Mouse (Mus musculus): ENCODE results near the gene Tsen34. TPM values are rescaled to one million over a fixed set of nuclear protein-coding genes. Genes with fewer than 3 reads are reported as not detected.
"Not testable (repeated sequence)": the region's sequence is repeated elsewhere in the genome, so short reads cannot be mapped to it uniquely, and the experiment has no call there.

Tsen34 gene
- polyA plus RNA-seq, 1 experiment from 2014 or later, result 173 TPM

DNA sequence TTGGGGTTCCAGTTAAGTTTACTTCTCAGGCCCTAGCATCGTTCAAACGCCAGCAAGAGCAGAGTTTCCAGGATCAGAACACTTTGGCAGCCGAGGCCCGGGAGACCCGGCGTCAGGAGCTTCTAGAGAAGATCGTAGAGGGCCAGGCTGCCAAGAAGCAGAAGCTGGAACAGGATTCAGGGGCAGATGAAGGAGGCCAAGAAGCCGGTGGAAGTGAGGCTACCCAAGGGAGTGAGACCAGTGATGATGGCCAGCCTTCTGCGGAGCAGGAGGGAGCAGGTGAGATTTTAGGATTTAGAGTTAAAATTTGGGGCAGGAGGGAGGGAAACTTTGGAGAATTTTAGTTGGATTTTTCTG lies 2.3 kb downstream of the Tsen34 start:
- H3K36me3 ChIP-seq (ENCODE audit: control insufficient read depth, insufficient read depth, low read length), result peaks cover 15% of the 10 kb centered on the region
- ATAC-seq (replicated peaks; ENCODE audit: insufficient number of reproducible peaks, low FRiP score, low TSS enrichment), result not testable (repeated sequence)
- WGBS (ENCODE audit: insufficient replicate concordance), result 4% methylated on average over 9 of the region's 9 CpGs

GRCm38 (mm10) chr7:3698471-3698870 lies 5.8 kb downstream of the Tsen34 start:
- no peaks in the 10 kb centered on the region for H3K9me3 ChIP-seq (replicated peaks; ENCODE audit: control insufficient read depth, low read length)
- H3K4me2 ChIP-seq, result no peak overlapping the region

More for the DNA sequence above, 2.3 kb downstream of the Tsen34 start:
- Histone ChIP-seq H3K4me1 (ENCODE audit: control insufficient read depth, insufficient read depth, low read length) (peaks cover 12% of the 10 kb centered on the region), H3K9ac (ENCODE audit: low read depth, low read length) (peak overlapping the region; percentile 85), H3K4me3 (ENCODE audit: low read depth, low read length) (peak overlapping the region; percentile 78), H3K4me2 (peak overlapping the region; percentile 96), H3K27ac (ENCODE audit: low read depth, low read length) (peak overlapping the region; percentile 97)
- H3K27me3 ChIP-seq (ENCODE audit: control insufficient read depth, insufficient read depth, low read length); H3K9me3 ChIP-seq (replicated peaks; ENCODE audit: control insufficient read depth, low read length): not testable (repeated sequence)

GRCm38 (mm10) chr7:3703148-3703878 lies 10.7 kb downstream of the Tsen34 start:
- Histone ChIP-seq H3K27me3 (ENCODE audit: control insufficient read depth, insufficient read depth, low read length) (no peaks in the 10 kb centered on the region), H3K36me3 (ENCODE audit: control insufficient read depth, insufficient read depth, low read length) (peaks cover 18% of the 10 kb centered on the region), H3K9ac (ENCODE audit: low read depth, low read length) (peak overlapping the region; percentile 87), H3K9me3 (replicated peaks; ENCODE audit: control insufficient read depth, low read length) (no peaks in the 10 kb centered on the region), H3K4me1 (ENCODE audit: control insufficient read depth, insufficient read depth, low read length) (peaks cover 8% of the 10 kb centered on the region), H3K4me2 (peak overlapping the region; percentile 92), H3K4me3 (ENCODE audit: low read depth, low read length) (peak overlapping the region; percentile 78), H3K27ac (ENCODE audit: low read depth, low read length) (peak overlapping the region; percentile 88; the same call in 1 of the 2 replicates)
- peak; percentile 11; the same call in 1 of the 2 replicates for ATAC-seq (replicated peaks; ENCODE audit: insufficient number of reproducible peaks, low FRiP score, low TSS enrichment)
- WGBS (ENCODE audit: insufficient replicate concordance), result 20% methylated on average over 6 of the region's 6 CpGs

More at GRCm38 (mm10) chr7:3698471-3698870, 5.8 kb downstream of the Tsen34 start:
- ATAC-seq (replicated peaks; ENCODE audit: insufficient number of reproducible peaks, low FRiP score, low TSS enrichment), result no peak
- WGBS (ENCODE audit: insufficient replicate concordance), result 88% methylated on average over 6 of the region's 6 CpGs
- Histone ChIP-seq H3K27me3 (ENCODE audit: control insufficient read depth, insufficient read depth, low read length) (no peaks in the 10 kb centered on the region), H3K36me3 (ENCODE audit: control insufficient read depth, insufficient read depth, low read length) (peaks cover 17% of the 10 kb centered on the region), H3K4me3 (ENCODE audit: low read depth, low read length) (no peak overlapping the region), H3K27ac (ENCODE audit: low read depth, low read length) (no peak overlapping the region), H3K4me1 (ENCODE audit: control insufficient read depth, insufficient read depth, low read length) (no peaks in the 10 kb centered on the region; the same call in 1 of the 2 replicates), H3K9ac (ENCODE audit: low read depth, low read length) (no peak overlapping the region)

- peaks cover 13% of the 10 kb centered on the region for H3K36me3 ChIP-seq (ENCODE audit: control insufficient read depth, insufficient read depth, low read length)
- no peaks in the 10 kb centered on the region for H3K9me3 ChIP-seq (replicated peaks; ENCODE audit: control insufficient read depth, low read length)
- H3K27ac ChIP-seq (ENCODE audit: low read depth, low read length), result peak within 1 kb of the TSS; percentile 88
- WGBS (ENCODE audit: insufficient replicate concordance), result 2% methylated on average over 42 of the region's 42 CpGs
- peaks cover 8% of the 10 kb centered on the region for H3K4me1 ChIP-seq (ENCODE audit: control insufficient read depth, insufficient read depth, low read length)
- H3K4me2 ChIP-seq, result peak within 1 kb of the TSS; percentile 92
- peak; percentile 91 for ATAC-seq (replicated peaks; ENCODE audit: insufficient number of reproducible peaks, low FRiP score, low TSS enrichment)
- H3K27me3 ChIP-seq (ENCODE audit: control insufficient read depth, insufficient read depth, low read length), result no peaks in the 10 kb centered on the region
- H3K9ac ChIP-seq (ENCODE audit: low read depth, low read length), result peak within 1 kb of the TSS; percentile 87
- H3K4me3 ChIP-seq (ENCODE audit: low read depth, low read length), result peak within 1 kb of the TSS; percentile 78
Observed at GRCm38 (mm10) chr7:3703879-3704441, 11.3 kb downstream of the Tsen34 start, which contains the start of gene Rps9. Rps9 (plus strand) TSS chr7:3703993.

DNA sequence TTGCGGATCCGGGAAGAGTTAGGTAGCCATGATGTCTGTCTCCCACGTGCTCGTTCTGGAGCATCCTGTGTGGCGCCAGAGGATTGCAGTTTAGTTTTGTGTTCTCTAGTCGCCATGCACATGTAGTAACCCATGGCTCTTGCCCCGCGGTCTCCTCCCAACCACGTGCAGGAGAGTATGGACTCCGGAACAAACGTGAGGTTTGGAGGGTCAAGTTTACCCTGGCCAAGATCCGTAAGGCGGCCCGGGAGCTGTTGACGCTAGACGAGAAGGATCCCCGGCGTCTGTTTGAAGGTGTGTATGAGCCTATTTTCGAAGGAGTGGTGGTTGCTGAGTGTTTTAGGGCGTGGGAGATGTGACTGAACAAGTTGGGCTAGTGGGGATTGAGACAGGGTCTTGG lies 11.8 kb downstream of the Tsen34 start:
- H3K27me3 ChIP-seq (ENCODE audit: control insufficient read depth, insufficient read depth, low read length), result no peaks in the 10 kb centered on the region
- no peaks in the 10 kb centered on the region for H3K9me3 ChIP-seq (replicated peaks; ENCODE audit: control insufficient read depth, low read length)
- 0 out of 2 replicates have a peak, but pooled peaks have one; percentile 10 for ATAC-seq (replicated peaks; ENCODE audit: insufficient number of reproducible peaks, low FRiP score, low TSS enrichment)
- WGBS (ENCODE audit: insufficient replicate concordance), result under 1% methylated on average over 20 of the region's 20 CpGs
- H3K27ac ChIP-seq (ENCODE audit: low read depth, low read length), result peak overlapping the region; percentile 88
- peak overlapping the region; percentile 92 for H3K4me2 ChIP-seq
- peak overlapping the region; percentile 87 for H3K9ac ChIP-seq (ENCODE audit: low read depth, low read length)
- peaks cover 8% of the 10 kb centered on the region for H3K4me1 ChIP-seq (ENCODE audit: control insufficient read depth, insufficient read depth, low read length)
- peak overlapping the region; percentile 78 for H3K4me3 ChIP-seq (ENCODE audit: low read depth, low read length)
- peaks cover 9% of the 10 kb centered on the region for H3K36me3 ChIP-seq (ENCODE audit: control insufficient read depth, insufficient read depth, low read length)

DNA sequence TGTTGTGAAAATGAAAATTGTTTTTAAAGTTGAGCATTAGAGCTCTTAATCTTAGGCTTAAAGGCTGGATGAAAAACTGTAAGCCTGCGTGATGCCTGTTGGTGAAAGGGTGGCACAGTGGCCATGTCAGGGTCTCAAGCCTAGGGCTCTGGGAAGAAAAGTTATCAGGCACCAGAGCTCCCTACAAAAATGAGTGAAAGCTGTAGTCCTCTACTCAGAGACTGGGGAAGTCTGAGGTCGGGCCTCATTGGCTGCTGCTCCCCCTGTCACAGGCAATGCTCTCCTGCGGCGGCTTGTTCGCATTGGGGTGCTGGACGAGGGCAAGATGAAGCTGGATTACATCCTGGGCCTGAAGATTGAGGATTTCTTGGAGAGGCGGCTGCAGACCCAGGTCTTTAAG lies 12.8 kb downstream of the Tsen34 start:
- Histone ChIP-seq H3K4me3 (ENCODE audit: low read depth, low read length) (peak overlapping the region; percentile 78), H3K27ac (ENCODE audit: low read depth, low read length) (peak overlapping the region; percentile 88), H3K9ac (ENCODE audit: low read depth, low read length) (peak overlapping the region; percentile 87), H3K4me2 (peak overlapping the region; percentile 92)
- not testable (repeated sequence) for ATAC-seq (replicated peaks; ENCODE audit: insufficient number of reproducible peaks, low FRiP score, low TSS enrichment); H3K9me3 ChIP-seq (replicated peaks; ENCODE audit: control insufficient read depth, low read length); H3K36me3 ChIP-seq (ENCODE audit: control insufficient read depth, insufficient read depth, low read length); H3K4me1 ChIP-seq (ENCODE audit: control insufficient read depth, insufficient read depth, low read length); H3K27me3 ChIP-seq (ENCODE audit: control insufficient read depth, insufficient read depth, low read length)
- WGBS (ENCODE audit: insufficient replicate concordance), result 8% methylated on average over 6 of the region's 7 CpGs

- peaks cover 5% of the 10 kb centered on the region for H3K36me3 ChIP-seq (ENCODE audit: control insufficient read depth, insufficient read depth, low read length)
- peak overlapping the region; percentile 87 for H3K9ac ChIP-seq (ENCODE audit: low read depth, low read length)
- H3K27me3 ChIP-seq (ENCODE audit: control insufficient read depth, insufficient read depth, low read length), result no peaks in the 10 kb centered on the region
- no peak overlapping the region for H3K27ac ChIP-seq (ENCODE audit: low read depth, low read length)
- no peaks in the 10 kb centered on the region for H3K9me3 ChIP-seq (replicated peaks; ENCODE audit: control insufficient read depth, low read length)
- peaks cover 8% of the 10 kb centered on the region for H3K4me1 ChIP-seq (ENCODE audit: control insufficient read depth, insufficient read depth, low read length)
- peak overlapping the region; percentile 78 for H3K4me3 ChIP-seq (ENCODE audit: low read depth, low read length)
- ATAC-seq (replicated peaks; ENCODE audit: insufficient number of reproducible peaks, low FRiP score, low TSS enrichment), result no peak
- WGBS (ENCODE audit: insufficient replicate concordance), result 37% methylated on average over 6 of the region's 6 CpGs
- peak overlapping the region; percentile 92 for H3K4me2 ChIP-seq
Observed at GRCm38 (mm10) chr7:3705911-3706310, 13.2 kb downstream of the Tsen34 start.

DNA sequence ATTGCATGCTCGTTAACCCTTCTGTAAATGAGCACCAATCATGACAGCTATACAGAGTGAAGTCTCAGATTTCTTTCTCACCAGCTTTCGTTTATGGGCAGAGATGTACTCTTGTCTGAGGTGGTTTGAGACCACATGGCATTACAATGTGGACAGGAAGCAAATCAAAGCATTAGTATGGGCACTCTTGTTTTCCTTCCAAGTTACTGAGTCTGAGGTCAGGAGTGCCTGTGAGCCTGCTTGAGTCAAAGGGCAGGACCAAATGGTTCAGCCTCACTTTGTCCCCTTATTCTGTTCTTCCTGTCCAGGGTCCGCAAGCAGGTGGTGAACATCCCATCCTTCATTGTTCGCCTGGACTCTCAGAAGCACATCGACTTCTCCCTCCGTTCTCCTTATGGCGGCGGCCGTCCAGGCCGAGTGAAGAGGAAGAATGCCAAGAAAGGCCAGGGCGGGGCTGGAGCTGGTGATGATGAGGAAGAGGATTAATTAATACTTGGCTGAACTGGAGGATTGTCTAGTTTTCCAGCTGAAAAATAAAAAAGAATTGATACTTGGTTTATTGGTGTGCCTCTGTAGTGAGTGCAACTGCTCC lies 13.8 kb downstream of the Tsen34 start:
- no peak overlapping the region for H3K27ac ChIP-seq (ENCODE audit: low read depth, low read length)
- H3K27me3 ChIP-seq (ENCODE audit: control insufficient read depth, insufficient read depth, low read length), result no peaks in the 10 kb centered on the region
- ATAC-seq (replicated peaks; ENCODE audit: insufficient number of reproducible peaks, low FRiP score, low TSS enrichment), result no peak
- H3K4me3 ChIP-seq (ENCODE audit: low read depth, low read length), result peak overlapping the region; percentile 78
- no peaks in the 10 kb centered on the region for H3K9me3 ChIP-seq (replicated peaks; ENCODE audit: control insufficient read depth, low read length)
- H3K4me2 ChIP-seq, result peak overlapping the region; percentile 92
- peaks cover 5% of the 10 kb centered on the region for H3K36me3 ChIP-seq (ENCODE audit: control insufficient read depth, insufficient read depth, low read length)
- WGBS (ENCODE audit: insufficient replicate concordance), result 66% methylated on average over 11 of the region's 11 CpGs
- H3K9ac ChIP-seq (ENCODE audit: low read depth, low read length), result peak overlapping the region; percentile 87; the same call in 1 of the 2 replicates
- H3K4me1 ChIP-seq (ENCODE audit: control insufficient read depth, insufficient read depth, low read length), result peaks cover 8% of the 10 kb centered on the region
